Mouse (Mus musculus) bone marrow macrophage, adult 2 months (primary cell): ENCODE data around the gene Hist1h4b. TPM values are rescaled to one million over a fixed set of nuclear protein-coding genes. Genes with fewer than 3 reads are reported as not detected.

Source experiments
- H3K27ac ChIP-seq: 2 replicates; pipeline ENCODE4 v1.5.1; 2012; ENCODE audit warnings: low read depth, low read length; ENCODE audit not compliant: insufficient read depth
- H3K4me1 ChIP-seq: 2 replicates; pipeline ENCODE4 v1.6.1; 2012; ENCODE audit warnings: low read length; ENCODE audit not compliant: control insufficient read depth, insufficient read depth
- H3K4me3 ChIP-seq: 2 replicates; pipeline ENCODE4 v1.5.1; 2012; ENCODE audit warnings: mild to moderate bottlenecking, low read length, moderate library complexity; ENCODE audit not compliant: insufficient read depth
- CTCF ChIP-seq: IDR thresholded peaks from 2 replicates; pipeline ENCODE4 v1.5.1; 2012; ENCODE audit warnings: low read depth, mild to moderate bottlenecking, low read length, moderate library complexity
- POLR2A ChIP-seq: IDR thresholded peaks from 2 replicates; pipeline ENCODE4 v1.6.1; 2012; ENCODE audit warnings: mild to moderate bottlenecking, low read depth, low read length, borderline replicate concordance
- polyA plus RNA-seq: library from polyadenylated mRNA; stranded (reverse); fragments of >200 nt; gene quantifications from 2 replicates; pipeline ENCODE4 v1.2.4, GENCODE M21; 2012; ENCODE audit not compliant: missing spikeins, insufficient read depth, insufficient read length

The Hist1h4b gene
- polyA plus RNA-seq, 1 experiment, result 5.1 TPM

- H3K4me1 ChIP-seq, result peaks cover 7% of the 10 kb centered on the region
- peak overlapping the region; percentile 98 for H3K27ac ChIP-seq
- peak overlapping the region; percentile 84 for H3K4me3 ChIP-seq
- TF ChIP-seq CTCF, result no peak
- TF ChIP-seq POLR2A, result no peak
Observed at GRCm38 (mm10) chr13:23739922-23740252, 16.9 kb upstream of the Hist1h4b start.

- TF ChIP-seq CTCF (no peak), POLR2A (no peak)
- Histone ChIP-seq H3K27ac (peak overlapping the region; percentile 98), H3K4me3 (peak overlapping the region; percentile 84), H3K4me1 (peaks cover 7% of the 10 kb centered on the region)
Observed at GRCm38 (mm10) chr13:23740256-23740840, 16.5 kb upstream of the Hist1h4b start.

- H3K4me3 ChIP-seq, result peak overlapping the region; percentile 31; the same call in 1 of the 2 replicates
- TF ChIP-seq POLR2A, result no peak
- TF ChIP-seq CTCF, result no peak
- H3K27ac ChIP-seq, result peak overlapping the region; percentile 50; the same call in 1 of the 2 replicates
- H3K4me1 ChIP-seq, result peaks cover 7% of the 10 kb centered on the region
Observed at GRCm38 (mm10) chr13:23740910-23741309, 15.9 kb upstream of the Hist1h4b start.

- Histone ChIP-seq H3K27ac (no peak overlapping the region), H3K4me3 (no peak overlapping the region), H3K4me1 (peaks cover 7% of the 10 kb centered on the region)
- TF ChIP-seq CTCF, result no peak
- TF ChIP-seq POLR2A, result no peak
Observed at GRCm38 (mm10) chr13:23742007-23742406, 14.8 kb upstream of the Hist1h4b start.

GRCm38 (mm10) chr13:23743215-23743614 lies 13.6 kb upstream of the Hist1h4b start:
- Histone ChIP-seq H3K27ac (no peak overlapping the region), H3K4me3 (no peak overlapping the region), H3K4me1 (peaks cover 9% of the 10 kb centered on the region)
- TF ChIP-seq CTCF (no peak), POLR2A (no peak)

GRCm38 (mm10) chr13:23743963-23744362 lies 12.8 kb upstream of the Hist1h4b start:
- TF ChIP-seq CTCF (no peak), POLR2A (no peak)
- H3K4me1 ChIP-seq, result peaks cover 14% of the 10 kb centered on the region
- no peak overlapping the region for H3K4me3 ChIP-seq
- H3K27ac ChIP-seq, result no peak overlapping the region

- Histone ChIP-seq H3K4me1 (peaks cover 16% of the 10 kb centered on the region), H3K27ac (peak overlapping the region; percentile 72), H3K4me3 (peak overlapping the region; percentile 54)
- TF ChIP-seq POLR2A (no peak), CTCF (no peak)
Observed at GRCm38 (mm10) chr13:23744421-23745380, 12.1 kb upstream of the Hist1h4b start.

GRCm38 (mm10) chr13:23745381-23746161 lies 11.2 kb upstream of the Hist1h4b start, which contains the start of gene Hist1h3c:
TSS of gene Hist1h3c (minus strand) at chr13:23745602.
- TF ChIP-seq POLR2A, result no peak
- no peak for TF ChIP-seq CTCF
- Histone ChIP-seq H3K27ac (peak within 1 kb of the TSS; percentile 100), H3K4me3 (peak within 1 kb of the TSS; percentile 73), H3K4me1 (peaks cover 20% of the 10 kb centered on the region)

- peaks cover 20% of the 10 kb centered on the region for H3K4me1 ChIP-seq
- H3K4me3 ChIP-seq, result peak within 1 kb of the TSS; percentile 73
- peak within 1 kb of the TSS; percentile 100 for H3K27ac ChIP-seq
Observed at GRCm38 (mm10) chr13:23746201-23747080, 10.4 kb upstream of the Hist1h4b start, which contains the start of gene Hist1h2bb. TSS of gene Hist1h2bb (plus strand) at chr13:23746734.
